Mouse (Mus musculus) gastrocnemius, postnatal 36 days (tissue): ENCODE results near the gene Tmem129. TPM values are rescaled to one million over a fixed set of nuclear protein-coding genes. Genes with fewer than 3 reads are reported as not detected.

Experiments
- DNase-seq, 2 experiments: peaks; one replicate each; pipeline ENCODE4 v3.0.0; 2022
- intact Hi-C: fragments of 180-260 bp; cut with DNase I; formaldehyde crosslinking; loops from one replicate; pipeline ENCODE4 v1.15.1; 2025
- total RNA-seq, 2 experiments: library from RNA; stranded (reverse); gene quantifications; 2 replicates each; pipeline ENCODE4 v1.2.3; 2021

Gene Tmem129
- total RNA-seq, 2 experiments from 2014 or later, result 6.1 to 9.7 TPM

DNA sequence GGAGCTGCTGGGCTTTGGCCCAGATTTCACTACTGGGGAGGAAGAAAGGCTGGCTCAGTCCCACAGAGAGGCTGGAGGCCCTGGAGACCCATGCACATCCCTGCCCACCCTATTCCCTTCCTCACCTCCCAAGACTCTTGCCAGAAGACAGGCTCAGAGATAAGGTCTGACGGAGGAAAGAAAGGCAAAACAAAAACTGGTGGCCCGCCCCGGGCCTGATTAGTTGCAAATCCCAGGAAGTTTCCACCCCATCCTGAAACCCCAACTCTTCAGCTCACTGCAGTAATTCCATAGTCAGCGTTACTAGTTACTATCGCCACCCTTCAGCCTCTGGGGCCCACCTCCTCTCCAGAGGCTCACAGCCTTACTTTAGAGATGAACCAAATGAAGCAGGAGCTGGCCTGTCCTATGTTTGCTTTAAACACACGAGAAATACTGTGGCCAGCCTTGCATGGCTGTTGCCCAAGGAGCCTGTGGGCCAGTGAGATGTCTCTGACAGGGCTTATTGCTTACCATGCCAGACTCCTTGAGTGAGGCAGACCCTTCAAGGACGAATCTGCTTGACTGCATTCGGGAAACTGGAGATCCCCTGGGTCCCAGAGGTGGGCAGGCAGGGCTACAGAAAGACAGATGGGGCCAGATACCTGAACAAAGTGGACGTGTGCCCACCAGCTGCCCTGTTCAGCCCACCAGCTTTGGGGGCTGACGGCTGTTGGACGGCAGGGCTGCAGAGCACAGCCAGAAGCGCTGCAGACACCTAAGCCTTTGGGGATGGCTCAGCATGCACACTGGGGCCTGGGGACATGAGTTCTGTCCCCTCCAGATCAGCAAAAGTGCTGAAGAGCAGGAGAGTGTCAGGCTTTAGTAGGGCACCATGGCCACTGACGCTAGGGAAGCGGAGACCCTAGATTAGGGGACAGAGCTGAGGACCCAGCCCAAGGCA, 30.3 kb upstream of the Tmem129 start:
- DNase-seq, result no peak
- intact Hi-C loops, result no loop called here

DNA sequence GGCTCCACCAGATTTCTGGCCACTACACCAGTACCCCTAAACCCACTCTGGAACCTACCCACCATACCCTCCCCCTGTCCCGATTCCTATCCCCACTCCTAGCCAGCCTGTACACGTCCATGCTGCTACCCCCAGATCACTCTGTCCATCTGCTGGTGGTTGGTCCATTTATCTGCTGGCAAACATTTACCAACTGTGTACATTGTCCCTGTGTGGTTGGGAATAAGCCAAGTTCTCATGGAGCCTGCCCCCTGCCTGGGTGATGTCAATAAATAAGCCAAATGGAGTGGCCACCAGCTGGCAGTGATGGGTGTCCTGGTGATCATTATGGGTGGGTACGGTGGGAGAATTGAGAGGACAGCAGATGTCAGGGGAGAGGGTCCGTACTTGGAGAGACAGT, 28.9 kb upstream of the Tmem129 start:
- intact Hi-C loops, result no loop called here
- no peak for DNase-seq

DNA sequence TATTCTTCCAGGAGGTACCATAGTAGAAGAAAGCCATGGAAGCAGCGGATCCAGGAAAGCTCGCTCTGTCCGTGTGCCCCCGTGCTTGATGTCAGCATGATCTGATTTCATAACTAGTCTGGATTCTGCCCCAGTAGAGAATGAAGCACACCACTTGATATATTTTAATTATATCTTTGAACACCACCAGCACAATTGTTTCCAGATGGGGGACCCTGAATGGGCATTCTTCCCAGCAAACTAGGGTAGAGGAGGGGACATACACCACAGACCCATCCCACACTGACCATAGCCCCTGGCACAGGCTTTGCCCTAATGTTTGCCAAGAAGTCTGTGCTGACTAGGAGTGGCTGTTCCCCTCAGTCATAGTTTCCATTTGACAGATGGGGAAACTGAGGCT, 26.7 kb upstream of the Tmem129 start:
- no peak for DNase-seq

DNA sequence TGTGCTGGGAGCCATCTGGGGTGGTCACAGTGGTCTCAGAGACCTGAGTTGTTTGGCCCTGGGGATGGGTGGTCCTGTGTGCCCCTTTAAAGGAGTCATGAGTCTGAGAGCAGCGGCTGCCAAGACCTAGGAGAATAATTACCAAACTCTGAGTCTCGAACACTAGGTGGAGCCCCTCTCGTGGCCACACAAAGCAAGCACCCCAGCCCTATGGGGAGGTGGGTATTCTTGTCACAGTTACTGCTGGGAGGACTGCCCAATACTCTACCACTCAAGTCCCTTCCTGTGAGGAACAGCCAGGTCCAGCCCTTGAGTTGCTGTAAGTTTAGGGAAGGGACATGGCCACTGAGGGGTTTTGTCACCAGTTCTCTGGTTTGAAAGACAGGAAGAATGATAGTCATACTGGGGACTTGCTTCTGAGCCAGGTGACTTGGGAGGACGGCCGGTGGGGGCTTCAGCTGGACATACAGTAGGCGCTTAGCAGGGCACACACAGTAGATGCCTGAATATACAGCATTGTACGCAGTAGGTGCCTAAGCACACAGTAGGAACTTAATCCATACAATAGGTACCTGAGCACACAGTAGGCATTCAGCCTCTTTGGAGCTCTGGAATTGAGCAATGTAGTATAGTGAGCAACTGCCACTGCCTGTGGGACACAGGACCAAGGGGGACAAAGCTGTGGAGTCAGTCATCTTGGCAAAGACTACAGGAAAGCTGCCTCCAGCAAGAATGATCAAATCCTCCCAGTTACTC, 25.9 kb upstream of the Tmem129 start:
- intact Hi-C loops, result loop anchor here (1.0 kb wide), 1 partner anchor 53 kb away; no protein-coding TSS in a partner anchor
- DNase-seq, result no peak

More for the DNA sequence above, 26.7 kb upstream of the Tmem129 start:
- intact Hi-C loops, result loop anchor here (1.0 kb wide), 1 partner anchor 52 kb away; no protein-coding TSS in a partner anchor

DNA sequence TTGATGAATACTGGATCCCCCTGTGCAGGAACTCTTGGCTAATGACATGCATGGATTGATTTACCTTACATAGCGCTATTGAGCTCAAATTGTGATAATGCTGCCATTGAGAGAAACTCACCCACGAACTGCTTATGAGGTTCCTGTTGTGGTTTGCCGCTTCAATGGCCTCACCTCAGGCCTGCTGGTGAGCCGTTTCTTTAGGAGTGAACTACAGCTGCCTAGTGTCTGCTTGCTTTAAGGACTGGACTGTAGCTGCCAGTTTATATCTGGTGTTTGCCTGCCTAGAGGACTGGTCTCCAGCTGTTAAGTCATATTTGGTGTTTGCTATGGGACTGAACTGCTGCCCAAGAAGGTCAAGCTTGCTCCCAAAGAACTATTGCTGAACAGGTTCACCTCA, 24.7 kb upstream of the Tmem129 start:
- intact Hi-C loops, result no loop called here
- no peak for DNase-seq

DNA sequence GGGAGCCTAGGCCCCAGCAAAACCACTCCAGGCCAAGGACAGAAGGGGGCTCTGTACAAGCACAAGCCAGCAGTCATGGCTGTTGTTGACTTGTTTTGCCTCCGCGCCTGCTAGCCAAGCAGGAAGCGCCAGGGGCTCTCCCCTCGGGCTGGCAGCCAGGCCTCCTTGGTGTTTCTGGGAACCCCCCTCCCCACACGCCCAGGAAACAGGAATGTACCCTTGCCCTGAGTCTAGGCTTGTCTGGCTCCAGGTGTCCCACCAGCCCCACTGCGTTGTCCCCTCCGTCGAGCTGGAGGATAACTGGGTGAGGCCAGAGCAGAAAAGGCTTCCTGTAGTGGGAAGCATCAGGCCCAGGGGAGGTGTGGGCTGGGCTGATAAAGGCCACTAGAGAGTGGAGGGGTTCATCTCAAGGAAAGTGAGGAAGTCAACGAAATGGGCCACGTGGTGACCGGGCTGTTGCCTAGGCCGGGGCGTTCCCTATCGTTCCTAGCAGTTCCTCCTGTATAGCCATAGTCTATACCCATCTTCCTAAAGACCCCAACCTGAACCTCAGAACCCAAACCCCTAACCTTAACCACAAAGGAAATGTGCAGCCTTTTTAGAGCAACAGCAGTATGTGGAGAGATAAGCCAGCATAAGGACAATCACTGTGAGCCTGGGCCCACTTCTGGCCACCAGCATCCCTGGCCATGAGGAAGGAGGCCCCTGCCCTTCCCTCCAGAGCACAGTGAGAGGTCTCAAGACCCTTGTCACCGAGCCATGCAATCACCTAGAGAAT, 23.6 kb upstream of the Tmem129 start:
- intact Hi-C loops, result no loop called here
- no peak for DNase-seq

DNA sequence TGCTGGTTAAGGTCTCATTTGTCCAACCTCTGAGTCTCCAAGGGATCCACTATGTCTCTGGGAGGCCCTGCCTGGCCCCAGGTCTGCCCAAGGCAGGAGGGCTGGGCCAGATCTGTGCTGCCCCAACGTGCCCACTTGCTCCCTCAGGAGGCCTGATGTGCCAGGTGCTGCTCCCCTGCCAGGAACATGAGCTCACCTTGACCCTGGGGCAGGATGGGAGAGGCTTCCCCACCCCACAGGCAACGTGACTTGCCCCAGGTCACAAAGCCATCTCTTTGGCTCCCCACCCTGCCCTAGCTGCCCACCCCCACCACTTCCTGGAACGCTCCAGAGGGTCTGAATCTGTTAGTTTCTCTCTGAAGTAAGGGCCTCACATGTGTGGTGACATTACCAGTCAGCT, 22.8 kb upstream of the Tmem129 start:
- intact Hi-C loops, result no loop called here
- no peak for DNase-seq

DNA sequence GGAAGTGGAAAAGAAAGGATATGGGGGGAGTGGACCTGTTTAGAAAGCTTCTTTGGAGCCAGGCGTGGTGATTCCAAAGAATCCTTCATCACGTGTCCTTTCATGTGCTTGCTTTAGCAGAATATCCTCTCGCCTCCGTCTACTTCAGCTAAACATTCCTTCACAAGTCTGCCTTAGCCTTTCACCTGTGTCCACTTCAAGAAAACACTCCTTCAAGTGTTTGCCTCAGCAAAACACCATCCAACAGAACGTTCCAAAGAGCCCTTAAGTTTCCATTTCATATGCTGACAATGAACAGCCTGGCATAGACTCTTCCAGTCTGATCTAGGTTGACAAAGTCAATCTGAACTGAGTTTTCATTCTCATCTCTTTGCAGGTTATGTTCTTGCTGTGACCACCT, 20.0 kb upstream of the Tmem129 start:
- DNase-seq, result no peak
- intact Hi-C loops, result loop anchor here (5.0 kb wide), 1 partner anchor 274 kb away; no protein-coding TSS in a partner anchor

DNA sequence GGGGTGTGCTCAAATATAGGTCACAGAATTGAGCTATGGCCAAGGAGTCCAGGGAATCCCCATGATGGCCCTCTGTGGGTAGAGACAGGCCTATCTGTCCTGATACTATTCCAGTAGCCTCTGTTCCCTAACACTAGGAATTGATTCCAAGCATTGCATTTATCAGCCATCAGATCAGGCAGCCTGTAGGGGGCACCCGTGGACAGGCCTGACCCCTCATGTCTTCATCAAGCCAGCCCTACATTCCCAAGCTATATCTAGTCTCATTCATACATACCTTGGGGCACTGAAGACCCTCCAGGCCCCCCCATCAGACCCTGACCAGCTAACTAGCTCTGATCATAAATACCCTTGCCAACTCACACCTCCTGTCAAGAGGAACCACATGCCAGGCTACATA, 17.7 kb upstream of the Tmem129 start:
- DNase-seq, result no peak
- intact Hi-C loops, result loop anchor here (2.0 to 5.0 kb wide), 2 partner anchors 63 to 276 kb away; no protein-coding TSS in a partner anchor

DNA sequence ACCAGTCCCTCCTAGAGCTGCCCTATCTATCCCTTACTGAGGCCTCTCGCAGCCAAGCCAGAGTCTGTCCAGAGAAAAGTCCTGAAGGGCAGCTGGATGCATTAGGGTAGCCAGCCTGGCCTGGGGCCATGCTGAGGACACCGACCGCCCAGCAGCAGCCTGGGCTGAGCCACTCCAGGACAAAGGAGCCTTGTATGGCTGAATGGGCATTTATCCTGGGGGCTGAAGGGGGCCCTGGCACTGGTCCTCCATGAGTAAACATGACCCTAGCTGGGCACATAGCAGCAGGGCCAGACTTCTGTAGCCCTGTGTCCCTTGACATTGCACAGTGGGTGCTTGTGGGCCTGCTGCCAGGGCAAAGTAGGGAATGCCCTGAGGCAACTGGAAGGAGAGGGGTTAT, 16.2 kb upstream of the Tmem129 start:
- intact Hi-C loops, result loop anchor here (2.0 kb wide), 1 partner anchor 64 kb away; no protein-coding TSS in a partner anchor
- DNase-seq, result no peak

DNA sequence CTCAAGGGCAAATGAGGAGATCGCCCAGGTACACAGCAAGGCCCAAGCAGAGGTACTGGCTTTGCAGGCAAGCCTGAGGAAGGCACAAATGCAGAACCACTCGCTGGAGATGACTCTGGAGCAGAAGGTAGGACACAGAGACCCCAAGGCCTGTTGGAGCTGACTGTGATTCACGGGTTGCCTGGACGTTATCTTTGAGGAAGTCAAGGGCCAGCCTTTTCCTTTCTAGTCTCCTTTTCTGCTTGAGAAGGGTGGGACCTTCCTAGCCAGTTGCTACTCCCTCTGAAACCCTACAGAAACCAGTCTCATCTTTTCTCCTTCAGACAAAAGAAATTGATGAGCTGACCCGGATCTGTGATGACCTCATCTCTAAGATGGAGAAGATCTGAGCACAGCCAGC, 13.4 kb upstream of the Tmem129 start:
- intact Hi-C loops, result no loop called here
- DNase-seq, result no peak

DNA sequence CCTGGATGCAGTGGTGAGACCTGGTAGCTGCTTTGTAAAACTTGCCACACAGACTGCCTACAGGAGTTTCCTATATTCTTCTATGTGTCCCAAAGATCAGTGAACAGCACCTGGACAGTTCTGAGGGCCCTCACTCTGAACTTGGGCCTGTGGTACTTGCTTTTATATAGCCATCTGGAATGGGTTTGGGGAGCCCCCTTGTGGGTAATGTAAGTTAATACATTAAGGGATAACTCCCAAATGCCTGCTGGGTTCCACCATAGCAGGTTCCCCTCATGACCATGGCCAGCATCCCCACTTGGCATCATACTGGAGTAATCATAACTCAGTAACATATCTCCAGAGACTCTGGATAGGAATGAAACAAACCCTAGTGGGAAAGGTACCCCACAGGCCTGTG, 10.0 kb upstream of the Tmem129 start:
- DNase-seq, result no peak
- intact Hi-C loops, result no loop called here

DNA sequence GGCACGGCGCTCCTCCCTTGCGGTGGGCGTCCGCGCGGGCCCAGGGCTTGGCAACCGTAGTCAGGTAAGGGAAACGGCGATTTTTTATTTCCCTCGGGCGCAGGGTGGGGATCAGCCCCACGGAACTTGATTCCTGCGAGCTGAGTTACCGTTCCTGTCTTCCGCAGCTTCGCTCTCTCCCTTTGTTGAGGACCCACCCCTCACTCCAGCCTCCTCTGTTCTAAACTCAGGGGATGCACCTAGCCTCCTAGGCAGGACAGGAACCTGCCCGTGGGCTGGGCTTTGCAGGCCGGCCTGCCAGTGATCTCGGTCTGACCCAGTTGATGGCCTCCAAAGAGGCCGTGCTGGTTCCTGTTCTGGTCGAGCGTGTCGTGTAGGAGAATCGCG, 441 bp upstream of the Tmem129 start:
- intact Hi-C loops, result loop anchor here (10.0 kb wide), 1 partner anchor 526 kb away; the partner anchor contains the start of gene Mxd4
- no peak for DNase-seq

DNA sequence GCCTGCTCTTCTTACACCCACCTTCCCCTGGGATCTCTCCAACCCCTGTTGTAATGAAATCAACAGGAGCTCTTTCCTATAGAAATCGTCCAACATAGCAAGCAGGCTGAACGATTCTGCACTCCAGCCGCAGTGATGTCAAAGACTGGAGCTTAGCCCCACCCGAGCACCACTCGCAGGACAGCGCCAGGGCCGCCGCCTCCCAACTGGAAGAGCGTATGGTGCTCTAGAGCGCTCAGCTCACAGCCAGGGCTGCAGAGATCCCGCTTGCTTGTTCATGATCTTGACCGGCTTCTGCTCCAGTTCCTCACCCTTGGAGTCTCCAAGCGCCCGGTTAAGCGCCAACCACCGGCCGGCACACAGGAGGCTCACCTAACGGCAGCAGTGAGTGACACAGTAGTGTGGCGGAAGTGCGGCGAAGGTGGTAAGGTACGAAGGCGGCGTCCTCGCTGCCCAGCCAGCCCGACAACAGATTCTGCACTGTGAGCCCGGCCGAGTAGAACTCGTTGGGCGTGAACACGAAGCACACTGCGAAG, 897 bp downstream of the Tmem129 start:
- intact Hi-C loops, result loop anchor here (10.0 kb wide), 1 partner anchor 527 kb away; the partner anchor contains the start of gene Mxd4
- peak in 1 of 2 experiments; percentile 60 for DNase-seq

DNA sequence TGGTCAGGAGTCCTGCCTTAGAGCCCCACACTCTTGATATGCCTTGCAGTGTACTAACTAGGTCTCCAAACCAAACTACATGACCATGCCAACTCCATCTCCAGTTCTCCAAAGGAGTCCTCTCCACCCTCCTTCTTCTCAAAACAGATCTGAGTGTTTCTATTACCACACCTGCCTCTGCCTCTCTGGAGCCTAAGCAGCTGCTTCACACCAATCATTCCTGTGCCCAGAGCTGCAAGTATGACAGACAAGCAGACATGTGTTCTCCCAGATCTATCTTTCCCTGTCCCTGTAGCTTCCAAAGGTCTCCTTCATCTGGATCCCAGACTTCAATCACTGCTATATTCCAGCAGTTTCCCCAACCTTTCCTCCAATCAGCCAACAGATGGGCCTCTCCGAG, 1.5 kb downstream of the Tmem129 start:
- no peak for DNase-seq
- intact Hi-C loops, result loop anchor here (10.0 kb wide), 1 partner anchor 528 kb away; the partner anchor contains the start of gene Mxd4

DNA sequence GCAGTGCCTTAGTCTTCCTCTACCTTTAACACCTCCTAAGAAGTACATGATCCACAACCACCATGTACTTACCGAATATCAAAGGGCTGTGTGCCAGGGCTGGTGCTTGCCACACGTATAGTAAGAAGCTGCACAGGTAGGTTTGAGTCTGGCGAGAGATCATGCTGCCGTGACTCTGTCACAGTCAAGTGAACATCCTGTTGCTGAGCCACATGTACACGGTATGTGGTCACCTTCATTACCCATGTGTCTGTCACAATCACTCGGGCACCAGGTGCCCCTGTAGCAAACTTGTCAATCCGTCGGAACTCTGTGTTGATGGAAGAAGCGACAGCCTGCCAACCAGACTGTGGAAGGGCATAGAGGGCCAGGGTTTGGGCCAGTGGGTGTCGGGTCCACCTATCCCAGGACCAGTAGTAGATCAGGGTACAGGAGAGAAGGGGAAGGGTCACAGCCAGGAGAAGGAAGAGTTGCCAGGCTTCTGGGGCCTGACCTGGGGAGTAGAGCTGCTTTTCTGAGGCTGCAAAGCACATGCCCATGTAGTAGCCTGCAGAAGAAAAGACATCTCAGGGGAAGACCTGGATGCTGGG, 2.9 kb downstream of the Tmem129 start:
- intact Hi-C loops, result loop anchor here (10.0 kb wide), 1 partner anchor 529 kb away; the partner anchor contains the start of gene Mxd4
- no peak for DNase-seq

DNA sequence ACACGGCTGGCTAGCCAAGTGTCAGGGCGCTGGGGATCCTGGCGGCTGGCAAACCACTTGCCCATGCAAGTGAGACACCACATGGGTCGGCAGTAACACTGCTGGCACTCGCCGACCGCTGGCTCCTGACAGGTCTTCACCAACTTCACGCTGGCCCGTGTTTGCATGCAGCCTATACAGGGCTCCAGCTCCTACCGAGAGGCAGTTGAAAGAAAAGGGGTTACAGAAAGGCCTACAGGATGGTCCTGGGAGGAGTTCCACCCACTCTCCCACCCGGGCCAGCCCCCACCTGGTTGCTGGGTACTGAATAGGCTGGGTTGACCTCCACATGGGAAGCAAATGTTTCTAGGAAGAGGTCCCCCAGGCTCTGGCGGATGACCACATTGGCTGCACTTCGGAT, 3.8 kb downstream of the Tmem129 start:
- intact Hi-C loops, result loop anchor here (10.0 kb wide), 1 partner anchor 530 kb away; the partner anchor contains the start of gene Mxd4
- no peak for DNase-seq

DNA sequence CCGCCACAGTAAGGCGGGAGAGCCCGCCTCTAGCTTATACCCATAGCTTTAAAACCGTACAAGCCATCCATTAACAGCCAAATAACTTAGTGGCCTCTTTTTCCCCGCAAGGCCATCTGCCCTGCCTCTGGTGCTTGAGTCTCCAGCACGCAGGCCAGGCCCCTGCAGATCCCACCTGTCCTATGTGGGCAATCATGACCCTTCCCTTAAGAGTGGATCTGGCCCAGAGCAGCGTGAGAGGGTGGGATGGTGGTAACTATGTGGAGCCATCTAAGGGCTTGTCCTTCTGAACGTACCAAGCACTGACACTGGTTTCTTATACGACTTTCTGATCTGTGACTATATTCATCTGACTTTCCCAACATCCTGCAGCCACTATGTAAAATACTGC, 5.4 kb downstream of the Tmem129 start:
- DNase-seq, result no peak
- intact Hi-C loops, result loop anchor here (10.0 kb wide), 1 partner anchor 532 kb away; the partner anchor contains the start of gene Mxd4
